Mouse (Mus musculus): ENCODE data around the gene 1700056E22Rik.
A peak's percentile ranks its signal among the peaks of the same experiment; 100 is the strongest.

Gene 1700056E22Rik

DNA sequence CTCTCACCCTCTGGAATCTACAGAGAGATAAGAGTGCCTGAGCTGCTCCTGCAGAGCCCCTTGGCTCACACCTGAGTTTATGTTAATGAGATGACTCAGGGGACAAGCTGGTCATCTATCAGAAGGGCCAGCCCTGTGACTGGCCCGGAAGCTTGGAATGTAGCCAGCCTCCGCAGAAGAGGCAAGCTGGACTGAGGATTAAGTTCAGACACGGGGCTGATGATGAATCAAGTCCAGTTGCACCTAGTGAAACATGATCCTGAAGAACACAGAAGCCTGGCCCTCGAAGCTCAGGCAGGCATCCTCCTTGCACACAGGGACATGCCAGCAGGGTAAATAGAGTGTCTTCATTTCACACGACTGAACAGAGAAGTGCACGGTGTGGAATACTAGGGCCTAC is 17.7 kb upstream of the 1700056E22Rik start:
- no peak for DNase-seq (ENCODE audit: low read depth, low spot score)

DNA sequence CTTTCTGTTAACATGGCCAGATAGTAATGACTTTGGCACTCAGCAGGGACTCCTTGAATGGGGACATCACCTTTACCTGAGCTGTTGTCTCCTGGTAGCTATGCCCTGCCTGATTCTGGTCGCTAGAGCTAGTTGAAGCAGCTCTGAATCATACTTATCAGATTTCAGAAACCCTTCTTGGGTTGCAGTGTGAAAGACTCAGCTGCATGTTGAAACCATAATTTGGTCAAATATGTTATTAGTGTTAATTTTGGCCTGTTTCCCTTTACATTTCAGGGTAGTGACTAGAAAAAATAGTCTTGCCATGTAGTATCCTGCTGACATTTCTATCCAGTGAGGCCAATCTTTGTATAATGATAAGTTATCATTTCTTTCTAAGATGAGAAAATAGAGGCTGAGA is 17.2 kb upstream of the 1700056E22Rik start:
- no peak for DNase-seq (ENCODE audit: low read depth, low spot score)

- no peak for DNase-seq (ENCODE audit: low read depth, low spot score)
These were observed 14.7 kb upstream of the 1700056E22Rik start for GRCm38 (mm10) chr1:184048675-184049418.

DNA sequence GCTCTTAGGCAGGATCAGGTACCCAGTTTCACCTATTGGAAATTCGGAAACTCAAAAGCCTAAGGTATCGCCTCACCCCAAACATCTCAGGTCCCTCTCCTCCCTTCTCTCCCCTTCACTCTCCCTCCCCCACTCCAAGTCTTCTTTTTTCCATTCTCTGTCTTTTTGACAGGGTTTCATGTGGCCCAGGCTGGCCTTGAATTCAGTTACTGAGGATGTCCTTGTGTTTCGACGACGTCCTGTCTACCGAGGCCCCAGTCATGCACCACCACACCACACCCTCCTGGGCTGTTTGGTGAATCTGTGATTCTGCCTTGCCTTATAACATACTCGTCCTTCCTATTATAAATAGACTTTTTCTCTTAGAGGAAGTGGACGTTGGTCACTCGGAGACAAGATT is 13.7 kb upstream of the 1700056E22Rik start:
- DNase-seq (ENCODE audit: low read depth, low spot score), result no peak

GRCm38 (mm10) chr1:184046070-184046677 is 12.1 kb upstream of the 1700056E22Rik start:
- DNase-seq (ENCODE audit: low read depth, low spot score), result no peak

DNA sequence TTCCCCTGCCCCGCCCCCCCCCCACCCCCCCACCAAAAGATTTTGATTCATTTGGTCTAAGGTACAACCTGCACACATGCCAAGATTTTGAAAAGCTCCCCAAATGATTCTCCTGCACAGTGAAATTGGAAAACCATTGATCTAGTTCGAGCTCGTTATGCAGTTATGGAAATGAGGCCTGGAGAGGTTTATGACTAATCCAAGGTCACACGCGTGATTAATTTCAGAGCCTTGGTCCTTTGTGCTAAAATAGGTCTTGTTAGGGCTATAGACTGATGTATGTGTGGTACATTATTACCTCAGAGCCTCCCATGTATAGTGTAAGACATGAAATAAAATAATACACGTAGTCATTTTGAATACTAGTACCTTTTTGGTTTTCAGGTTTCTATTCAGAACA is 9.3 kb upstream of the 1700056E22Rik start:
- no peak for DNase-seq (ENCODE audit: low read depth, low spot score)

DNA sequence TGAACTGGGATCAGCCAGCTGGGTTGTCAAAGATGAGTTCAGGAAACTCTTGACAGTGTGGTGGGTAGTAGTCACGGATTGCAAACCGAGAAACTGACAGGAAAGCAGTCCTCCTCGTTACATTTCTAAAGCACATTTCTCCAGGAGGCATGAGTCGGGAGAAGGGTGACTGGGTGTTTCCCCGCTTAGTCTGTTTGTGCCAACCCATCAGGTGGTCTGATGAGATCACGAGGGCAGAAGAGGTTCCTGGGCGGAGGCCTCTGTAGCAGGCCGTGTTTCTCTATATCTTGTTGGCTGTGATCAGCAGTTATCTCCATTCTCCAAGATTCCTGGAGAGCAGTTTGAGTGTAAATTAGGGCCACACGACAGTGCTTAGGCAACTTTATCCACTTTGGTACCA is 8.6 kb upstream of the 1700056E22Rik start:
- DNase-seq (ENCODE audit: low read depth, low spot score), result no peak

DNA sequence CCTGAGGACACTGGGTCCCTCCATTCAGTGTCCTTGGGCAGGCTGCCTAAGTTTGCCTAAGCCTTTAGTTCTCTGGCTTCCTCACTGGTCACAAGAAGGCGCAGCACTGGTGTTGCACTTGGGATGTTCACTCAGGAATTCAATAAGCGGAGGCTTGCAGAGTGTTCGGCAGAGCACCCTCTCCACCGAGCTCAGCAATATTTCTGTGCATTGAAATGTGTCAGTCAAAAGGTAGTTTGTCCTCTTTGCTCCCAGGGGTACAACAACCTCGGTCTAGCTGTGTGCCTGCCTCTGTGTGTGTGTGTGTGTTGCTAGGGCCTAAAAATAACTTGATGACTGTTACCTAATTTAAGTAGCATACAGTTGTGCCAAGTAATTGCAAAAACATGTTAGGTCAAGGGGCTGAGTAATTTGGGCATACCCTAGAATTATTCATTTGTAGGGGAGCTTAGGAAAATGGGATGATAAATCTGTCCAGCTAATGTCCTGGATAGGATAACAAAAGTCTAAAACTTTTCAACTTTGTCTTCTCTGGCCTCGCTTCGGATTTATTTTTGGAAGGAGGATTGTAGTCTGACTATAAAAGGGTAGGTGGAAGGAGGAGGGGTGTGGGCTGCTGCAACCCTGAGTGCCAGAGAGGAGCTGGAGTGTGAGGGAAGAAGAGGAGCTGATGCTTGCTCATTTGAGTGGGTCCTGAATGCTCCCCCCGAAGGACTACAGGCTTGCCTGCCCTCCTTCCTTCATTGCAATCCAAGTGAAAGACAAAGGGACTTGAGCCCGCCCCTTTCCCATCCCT is 7.9 kb upstream of the 1700056E22Rik start:
- no peak for DNase-seq (ENCODE audit: low read depth, low spot score)

- no peak for DNase-seq (ENCODE audit: low read depth, low spot score)
These were observed 6.8 kb upstream of the 1700056E22Rik start for GRCm38 (mm10) chr1:184040906-184041305.

GRCm38 (mm10) chr1:184040181-184040580 is 6.1 kb upstream of the 1700056E22Rik start:
- DNase-seq (ENCODE audit: low read depth, low spot score), result no peak

DNA sequence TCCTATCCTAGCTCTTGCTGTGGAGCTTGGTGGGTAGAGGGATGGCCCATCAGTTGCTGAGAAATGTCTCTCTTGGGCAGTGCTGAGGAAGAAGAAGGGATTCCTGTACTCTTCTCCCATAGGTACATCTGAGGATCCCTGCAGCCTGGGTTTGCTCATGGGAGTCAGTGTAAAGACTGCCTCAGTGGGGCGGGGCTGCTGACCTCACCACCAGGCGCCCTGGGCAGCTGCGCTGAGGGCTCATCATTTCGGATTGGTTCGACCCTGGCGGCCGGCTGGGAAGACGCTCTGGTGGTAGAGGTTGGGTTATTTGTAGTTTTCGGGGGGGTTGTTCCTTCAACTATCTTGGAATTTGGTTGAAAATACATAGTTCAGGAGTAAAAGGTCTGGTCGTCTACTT is 5.2 kb upstream of the 1700056E22Rik start:
- no peak for DNase-seq (ENCODE audit: low read depth, low spot score)

GRCm38 (mm10) chr1:184037802-184038201 is 3.7 kb upstream of the 1700056E22Rik start:
- no peak for DNase-seq (ENCODE audit: low read depth, low spot score)

- no peak for DNase-seq (ENCODE audit: low read depth, low spot score)
These were observed 1.3 kb upstream of the 1700056E22Rik start for GRCm38 (mm10) chr1:184035346-184035903.

DNA sequence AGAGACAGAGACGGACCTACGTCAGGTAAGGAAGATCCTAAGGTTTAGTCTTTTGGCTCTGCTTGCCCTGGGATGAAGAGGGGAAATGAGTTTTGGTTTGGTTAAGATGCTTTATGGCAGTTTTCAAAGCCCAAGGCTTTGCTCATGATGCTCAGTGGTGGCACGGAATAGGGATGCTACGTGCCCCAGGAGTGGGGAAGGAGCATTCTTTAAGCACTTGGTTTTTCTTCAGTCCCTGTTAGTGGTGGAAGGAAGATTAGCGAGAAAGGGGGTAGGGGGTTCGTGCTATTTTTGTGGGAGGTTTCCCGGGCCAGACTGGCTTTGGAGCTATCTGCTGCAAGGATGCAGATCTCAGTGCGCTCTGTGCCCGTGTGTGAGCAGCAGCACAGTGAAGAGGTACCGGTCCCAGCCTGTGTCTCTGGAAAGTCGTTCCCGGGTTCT is 660 bp upstream of the 1700056E22Rik start:
- no peak for DNase-seq (ENCODE audit: low read depth, low spot score)

- peak; percentile 33 for DNase-seq (ENCODE audit: low read depth, low spot score)
These were observed 601 bp downstream of the 1700056E22Rik start for GRCm38 (mm10) chr1:184033390-184034010.

DNA sequence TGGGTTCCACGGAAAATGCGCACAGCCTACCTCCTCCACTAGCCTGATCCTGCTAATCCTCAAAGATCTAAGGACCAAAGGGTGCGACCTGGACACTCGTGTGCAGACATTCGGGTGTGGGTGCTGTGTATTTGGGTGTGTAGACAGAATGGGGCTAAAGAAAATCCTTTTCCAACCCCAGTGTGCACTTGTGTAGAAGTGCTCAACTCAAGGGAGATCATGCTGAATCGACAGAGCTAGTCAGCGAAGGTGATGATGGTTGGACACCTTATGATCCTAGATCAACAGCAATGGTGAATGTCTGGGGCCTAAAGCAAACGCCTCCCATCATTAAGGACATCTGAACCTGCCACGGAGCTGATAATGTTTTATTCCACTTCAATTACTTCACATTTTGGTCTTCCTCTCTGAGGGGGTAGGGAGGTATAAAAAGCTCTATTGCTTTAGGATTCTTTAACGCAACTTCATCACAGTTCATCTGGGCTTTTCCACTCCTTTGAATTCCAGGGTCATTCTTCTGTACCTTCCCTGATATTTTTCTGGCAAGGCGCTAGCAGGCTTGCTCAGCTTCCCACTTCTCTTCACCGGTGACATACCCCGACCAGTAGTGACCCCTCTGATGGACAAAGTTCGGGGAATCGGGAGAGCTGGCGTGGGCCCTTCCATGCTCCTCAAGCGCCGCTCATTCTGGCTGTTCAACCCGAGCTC is 1.3 kb downstream of the 1700056E22Rik start:
- DNase-seq (ENCODE audit: low read depth, low spot score), result no peak

DNA sequence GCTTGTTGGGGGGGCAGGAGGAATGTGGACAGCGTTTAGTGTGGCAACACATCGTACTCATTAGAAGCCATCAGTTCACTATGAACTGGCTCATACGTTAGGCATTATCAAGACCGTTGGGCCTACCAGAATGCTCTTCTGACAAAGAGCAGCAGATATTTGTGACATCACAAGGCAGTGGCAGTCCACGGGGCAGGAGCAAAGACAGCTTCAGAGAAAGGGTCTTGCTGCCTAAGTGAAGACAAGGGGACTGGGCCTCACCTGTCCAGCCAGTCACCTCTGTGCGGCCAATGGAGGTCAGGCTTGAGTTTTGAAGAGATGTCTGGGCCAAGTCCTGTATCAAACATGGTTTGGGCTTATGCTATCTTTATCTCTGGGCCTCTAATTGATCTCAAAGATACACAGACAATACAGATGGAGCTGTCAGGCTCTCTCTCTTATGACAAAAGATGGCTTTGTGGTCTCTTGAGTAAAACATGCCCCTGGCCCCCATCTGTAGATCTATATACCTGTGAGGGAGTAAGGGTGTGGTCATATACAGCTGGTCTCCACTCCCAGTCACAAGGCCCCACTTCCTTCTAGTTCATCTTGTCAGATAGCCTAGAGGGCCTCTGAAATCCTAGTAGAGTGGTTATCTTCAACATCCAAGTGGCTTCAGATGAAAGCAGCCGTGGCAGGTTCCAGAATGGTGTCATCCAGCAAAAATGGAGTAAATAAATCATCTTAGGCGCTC is 3.9 kb downstream of the 1700056E22Rik start:
- no peak for DNase-seq (ENCODE audit: low read depth, low spot score)

- DNase-seq (ENCODE audit: low read depth, low spot score), result no peak
These were observed 7.1 kb downstream of the 1700056E22Rik start for GRCm38 (mm10) chr1:184027039-184027438.

GRCm38 (mm10) chr1:184025079-184025478 is 9.0 kb downstream of the 1700056E22Rik start:
- DNase-seq (ENCODE audit: low read depth, low spot score), result no peak

GRCm38 (mm10) chr1:184024631-184025030 is 9.5 kb downstream of the 1700056E22Rik start:
- no peak for DNase-seq (ENCODE audit: low read depth, low spot score)
